Mouse (Mus musculus) layer of hippocampus, postnatal 25 days (tissue): ENCODE data around the gene Krt8. TPM values are rescaled to one million over a fixed set of nuclear protein-coding genes. Genes with fewer than 3 reads are reported as not detected.

Experiments used
- DNase-seq, 2 experiments: peaks; one replicate each; pipeline ENCODE4 v3.0.0; 2022; ENCODE audit warnings: mixed read lengths in 2 of 2, low spot score in 1 of 2; ENCODE audit errors: extremely low spot score in 1 of 2
- total RNA-seq, 2 experiments: library from RNA; stranded (reverse); gene quantifications; 2 replicates each; pipeline ENCODE4 v1.2.3; 2021

Gene Krt8
- total RNA-seq, 2 experiments from 2014 or later = 0.19 TPM; not detected in 1

DNA sequence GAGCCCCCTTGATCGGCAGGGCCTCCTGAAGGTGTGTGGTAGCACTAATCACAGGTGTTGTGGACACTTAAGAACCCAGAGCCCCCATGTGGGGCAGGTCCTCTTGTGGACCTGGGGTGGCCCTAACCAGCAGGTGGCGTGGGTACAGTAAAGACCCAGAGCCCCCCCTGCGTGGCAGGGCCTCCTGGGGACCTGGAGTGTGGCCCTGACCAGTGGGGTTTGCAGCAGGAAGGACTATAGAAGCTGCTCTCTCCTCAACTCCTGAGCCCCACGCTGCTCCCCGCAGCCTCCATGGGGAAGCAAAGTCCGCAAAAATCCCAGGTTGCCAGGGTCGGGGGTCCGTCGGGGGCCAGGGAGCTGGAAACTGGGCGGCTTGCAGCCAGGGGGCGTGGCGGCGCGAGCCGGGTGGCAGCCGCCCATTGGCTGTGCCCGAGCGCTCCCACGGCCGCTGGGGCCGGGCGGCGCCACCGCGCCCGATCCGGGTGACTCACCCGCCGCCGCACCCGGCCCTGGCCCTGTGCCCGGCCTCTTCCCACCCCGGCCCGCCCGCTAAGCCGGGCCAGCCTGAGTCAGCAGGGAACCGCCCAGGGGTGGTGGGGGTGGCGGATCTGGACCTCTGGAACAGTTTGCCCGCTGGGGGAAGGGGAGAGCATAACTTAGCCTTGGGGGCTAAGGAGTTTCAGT, 27.1 kb downstream of the Krt8 start:
- DNase-seq = peak; percentile 43 to 65

DNA sequence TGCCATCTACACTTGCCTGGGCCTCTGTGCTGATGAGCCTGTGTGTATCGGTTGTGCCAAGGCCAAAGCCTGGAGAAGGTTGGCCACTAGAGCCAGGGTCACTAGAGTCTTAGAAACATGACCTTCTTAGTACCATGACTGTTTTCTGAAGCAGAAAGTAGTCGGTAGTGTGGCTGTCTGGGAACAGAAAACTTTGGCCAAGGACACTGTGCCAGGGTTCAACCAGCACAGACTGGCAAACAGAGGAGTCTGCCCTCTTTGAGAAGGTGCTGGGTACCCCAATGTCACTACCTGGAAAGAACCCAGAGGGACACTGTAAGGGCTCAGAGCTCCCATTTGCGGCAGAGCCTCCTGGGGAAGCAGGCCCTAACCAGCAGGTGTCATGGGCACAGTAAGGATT, 27.6 kb downstream of the Krt8 start:
- DNase-seq = no peak

GRCm38 (mm10) chr15:101976023-101976422, 28.3 kb downstream of the Krt8 start:
- DNase-seq = no peak

- no peak for DNase-seq
Observed at GRCm38 (mm10) chr15:101974083-101974845, 30.0 kb downstream of the Krt8 start.

- DNase-seq = peak; percentile 100
Observed at GRCm38 (mm10) chr15:101973414-101974077, 30.7 kb downstream of the Krt8 start.

DNA sequence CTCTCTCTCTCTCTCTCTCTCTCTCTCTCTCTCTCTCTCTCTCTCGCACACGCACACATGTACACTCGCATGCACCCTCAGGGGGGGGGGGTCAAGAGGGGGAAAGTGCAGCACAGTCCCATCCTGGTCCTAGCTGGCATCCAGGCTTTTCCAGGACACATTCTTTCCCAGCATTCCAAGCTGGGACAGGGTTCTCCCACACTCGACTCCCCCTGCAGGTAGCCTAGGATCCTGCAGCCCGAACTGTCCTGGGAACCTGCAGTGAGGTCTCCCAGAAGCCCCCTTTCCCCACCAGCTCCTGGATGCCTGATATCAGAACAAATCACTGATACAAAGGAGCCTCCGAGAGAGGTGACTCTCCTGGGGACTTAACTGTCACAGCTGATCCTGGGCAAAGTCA, 33.7 kb downstream of the Krt8 start:
- DNase-seq = peak; percentile 32 to 62

DNA sequence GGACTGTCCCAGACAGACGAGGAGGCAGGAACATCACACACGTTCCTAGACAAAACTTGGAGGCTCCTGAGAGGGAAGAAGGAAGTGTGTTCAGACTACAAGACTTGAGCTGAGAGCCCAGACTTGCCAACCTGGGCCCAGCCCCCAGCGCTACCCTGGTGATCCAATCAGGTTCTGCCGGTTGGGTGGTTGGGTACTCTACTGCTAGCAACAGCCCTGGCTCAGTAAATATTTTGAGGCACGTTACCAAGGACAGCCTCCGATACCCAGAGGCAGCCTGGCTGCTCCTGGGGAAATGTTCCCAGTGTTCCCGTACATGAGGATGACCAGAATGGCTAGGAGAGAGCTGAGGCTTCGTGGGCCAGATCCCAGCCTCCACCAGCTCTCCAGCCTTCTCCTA, 37.5 kb downstream of the Krt8 start:
- no peak for DNase-seq

- no peak for DNase-seq
Observed at GRCm38 (mm10) chr15:101958891-101959290, 45.4 kb downstream of the Krt8 start.

DNA sequence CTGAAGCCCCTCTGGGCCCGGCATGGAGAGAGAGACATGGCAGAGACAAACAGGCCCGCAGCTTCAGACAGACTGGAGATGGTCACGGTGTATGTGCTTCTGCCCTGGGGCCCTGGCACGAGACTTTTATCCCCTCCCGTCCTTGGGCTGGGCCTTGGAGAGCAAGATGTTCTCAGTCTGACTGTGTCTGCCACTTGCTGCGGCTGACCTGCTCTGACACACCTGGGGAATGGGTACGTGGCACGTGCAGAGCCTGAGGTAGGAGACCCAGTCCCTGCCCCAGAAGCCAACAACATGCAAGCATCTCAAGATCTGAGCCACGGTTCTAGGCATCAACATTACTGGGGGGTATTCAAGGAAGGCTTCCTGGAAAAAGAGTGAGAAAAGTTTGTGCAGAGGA, 50.1 kb downstream of the Krt8 start, which contains the start of gene Krt78:
Gene Krt78, minus strand, starts transcription at position 101 of the 400 bp plus-strand sequence.
- no peak for DNase-seq

GRCm38 (mm10) chr15:101952733-101953474, 51.4 kb downstream of the Krt8 start:
- no peak for DNase-seq

Other genes with a start within 250 kb of the Krt8 start
- gene Krt72, start 218.0 kb downstream of the Krt8 start, total RNA-seq = not detected
- gene Krt73, start 202.1 kb downstream of the Krt8 start, total RNA-seq = 1 to 10 TPM; 7.3 to 9.0 TPM
- gene Krt2, start 186.3 kb downstream of the Krt8 start, total RNA-seq = 1 to 10 TPM; 5.2 to 5.4 TPM
- gene Krt1, start 153.7 kb downstream of the Krt8 start, total RNA-seq = 1 to 10 TPM; 3.5 to 4.1 TPM
- 10 to 100 TPM in 1 of 2 experiments, 1 to 10 TPM in 1; 9.4 to 11.3 TPM for gene Krt77, start 134.8 kb downstream of the Krt8 start, total RNA-seq
- gene Krt76, start 111.6 kb downstream of the Krt8 start, total RNA-seq = not detected
- gene Krt4, start 79.7 kb downstream of the Krt8 start, total RNA-seq = not detected
- under 1 TPM; 0.28 to 0.32 TPM for gene Krt79, start 64.2 kb downstream of the Krt8 start, total RNA-seq
- gene Krt78, start 50.2 kb downstream of the Krt8 start, total RNA-seq = not detected
- under 1 TPM; 0.17 to 0.26 TPM for gene Krt18, start 23.7 kb upstream of the Krt8 start, total RNA-seq
- gene Eif4b, start 69.3 kb upstream of the Krt8 start, total RNA-seq = 100 to 1,000 TPM; 182 to 188 TPM
- gene Tns2, start 95.9 kb upstream of the Krt8 start, total RNA-seq = 10 to 100 TPM; 13.3 to 15.0 TPM
- gene Spryd3, start 131.8 kb upstream of the Krt8 start, total RNA-seq = 100 to 1,000 TPM; 149 to 154 TPM
- gene Igfbp6, start 139.9 kb upstream of the Krt8 start, total RNA-seq = 10 to 100 TPM in 1 of 2 experiments, 1 to 10 TPM in 1; 8.0 to 11.1 TPM
- gene Soat2, start 146.0 kb upstream of the Krt8 start, total RNA-seq = not detected
- gene Zfp740, start 198.8 kb upstream of the Krt8 start, total RNA-seq = 10 to 100 TPM; 66.6 to 70.2 TPM
- gene Csad, start 200.2 kb upstream of the Krt8 start, total RNA-seq = 10 to 100 TPM; 32.5 to 38.4 TPM
- 1 to 10 TPM; 2.0 to 2.3 TPM for gene Itgb7, start 227.5 kb upstream of the Krt8 start, total RNA-seq